Mouse (Mus musculus) CH12.LX (cell line): Measurements from ENCODE around the gene Hpcal4. TPM values are rescaled to one million over a fixed set of nuclear protein-coding genes. Genes with fewer than 3 reads are reported as not detected.
"Not testable (repeated sequence)": the region's sequence is repeated elsewhere in the genome, so short reads cannot be mapped to it uniquely, and the experiment has no call there.

ENCODE experiments used
- DNase-seq: peaks from one replicate; pipeline ENCODE4 v3.0.0-alpha.2; 2013; ENCODE audit errors: extremely low read depth
- H3K27ac ChIP-seq: 2 replicates; pipeline ENCODE4 v1.5.1; 2012; ENCODE audit warnings: low read depth, mild to moderate bottlenecking, control low read depth, moderate library complexity; ENCODE audit not compliant: insufficient read depth
- H3K27me3 ChIP-seq: replicated peaks from 2 replicates; pipeline ENCODE3; 2012; ENCODE audit warnings: inconsistent platforms
- H3K36me3 ChIP-seq, 2 experiments: replicated peaks in 1 of 2; 2 replicates each; pipeline versions ENCODE3 to v1.6.1; 2012; ENCODE audit warnings: inconsistent platforms in 1 of 2, low read length in 1 of 2, mild to moderate bottlenecking in 1 of 2, mixed read lengths in 1 of 2, moderate library complexity in 1 of 2; ENCODE audit not compliant: control insufficient read depth in 1 of 2, insufficient read depth in 1 of 2
- H3K4me1 ChIP-seq, 2 experiments: 2 replicates each; pipeline ENCODE4 v1.6.1; 2012; ENCODE audit warnings: inconsistent platforms in 1 of 2, moderate library complexity in 1 of 2; ENCODE audit not compliant: insufficient read depth in 2 of 2, control insufficient read depth in 1 of 2
- H3K4me2 ChIP-seq: 2 replicates; pipeline ENCODE4 v1.6.1; 2012; ENCODE audit warnings: low read depth, mild to moderate bottlenecking, control low read depth; ENCODE audit not compliant: poor library complexity, insufficient read depth, severe bottlenecking
- H3K4me3 ChIP-seq, 3 experiments: fragments of 150-350 bp in 1 of 3; sonication (generic) in 1 of 3; replicated peaks in 1 of 3; 2 replicates each; pipeline versions ENCODE3 to v1.5.1; 2011 to 2012; ENCODE audit warnings: low read depth in 2 of 3, low read length in 2 of 3, mild to moderate bottlenecking in 2 of 3, moderate library complexity in 2 of 3, control low read depth in 1 of 3, improper control_type of control experiment in 1 of 3, inconsistent platforms in 1 of 3, mixed read lengths in 1 of 3; ENCODE audit not compliant: poor library complexity in 1 of 3
- H3K79me2 ChIP-seq: replicated peaks from 2 replicates; pipeline ENCODE4 v1.6.1; 2012; ENCODE audit warnings: mild to moderate bottlenecking, moderate library complexity; ENCODE audit not compliant: control insufficient read depth, poor library complexity, insufficient read depth, severe bottlenecking; ENCODE audit errors: extremely low read depth
- H3K9ac ChIP-seq: 2 replicates; pipeline ENCODE4 v1.6.1; 2012; ENCODE audit warnings: low read depth, mild to moderate bottlenecking, control low read depth, moderate library complexity; ENCODE audit not compliant: insufficient read depth
- H3K9me3 ChIP-seq: replicated peaks from 2 replicates; pipeline ENCODE3; 2012; ENCODE audit warnings: low read length, inconsistent platforms, mixed read lengths
- CTCF ChIP-seq, 2 experiments: IDR thresholded peaks in 1 of 2; conservative IDR thresholded peaks in 1 of 2; 2 replicates each; pipeline ENCODE4 v1.5.1; 2011 to 2012; ENCODE audit warnings: low read depth in 2 of 2, low read length in 2 of 2, improper control_type of control experiment in 1 of 2, inconsistent platforms in 1 of 2, mild to moderate bottlenecking in 1 of 2, moderate library complexity in 1 of 2
- ETS1 ChIP-seq: conservative IDR thresholded peaks from 2 replicates; pipeline ENCODE4 v1.6.1; 2012; ENCODE audit warnings: low read depth, mild to moderate bottlenecking, inconsistent platforms, low read length, improper control_type of control experiment, moderate library complexity
- IRF4 ChIP-seq: IDR thresholded peaks from 2 replicates; pipeline ENCODE4 v1.6.1; 2014; ENCODE audit warnings: low read depth, mild to moderate bottlenecking, inconsistent platforms, low read length, improper control_type of control experiment
- JUN ChIP-seq: IDR thresholded peaks from 2 replicates; pipeline ENCODE4 v1.6.1; 2011; ENCODE audit warnings: low read depth, mild to moderate bottlenecking, low read length, improper control_type of control experiment, moderate library complexity; ENCODE audit not compliant: insufficient read depth
- JUND ChIP-seq: conservative IDR thresholded peaks from 2 replicates; pipeline ENCODE4 v1.6.1; 2011; ENCODE audit warnings: low read depth, low read length, improper control_type of control experiment
- KAT2A ChIP-seq: IDR thresholded peaks from 2 replicates; pipeline ENCODE4 v1.6.1; 2012; ENCODE audit warnings: low read length, improper control_type of control experiment, inconsistent platforms; ENCODE audit not compliant: insufficient replicate concordance
- MAZ ChIP-seq: IDR thresholded peaks from 2 replicates; pipeline ENCODE4 v1.6.1; 2012; ENCODE audit warnings: low read depth, mild to moderate bottlenecking, inconsistent platforms, low read length, improper control_type of control experiment, moderate library complexity
- MEF2A ChIP-seq: IDR thresholded peaks from 2 replicates; pipeline ENCODE4 v1.6.1; 2014; ENCODE audit warnings: low read depth, mild to moderate bottlenecking, inconsistent platforms, low read length, improper control_type of control experiment, borderline replicate concordance
- MXI1 ChIP-seq: IDR thresholded peaks from 2 replicates; pipeline ENCODE4 v1.6.1; 2011; ENCODE audit warnings: mild to moderate bottlenecking, low read depth, low read length, improper control_type of control experiment
- NELFE ChIP-seq: IDR thresholded peaks from 2 replicates; pipeline ENCODE4 v1.6.1; 2011; ENCODE audit warnings: low read depth, low read length, improper control_type of control experiment
- NRF1 ChIP-seq: IDR thresholded peaks from 2 replicates; pipeline ENCODE4 v1.6.1; 2014; ENCODE audit warnings: low read depth, mild to moderate bottlenecking, inconsistent platforms, low read length, improper control_type of control experiment, moderate library complexity
- PAX5 ChIP-seq: IDR thresholded peaks from 2 replicates; pipeline ENCODE4 v1.6.1; 2012; ENCODE audit warnings: low read length, inconsistent platforms, mixed read lengths
- POLR2A ChIP-seq: IDR thresholded peaks from 2 replicates; pipeline ENCODE4 v1.6.1; 2011; ENCODE audit warnings: low read depth, mild to moderate bottlenecking, improper control_type of control experiment, low read length
- RAD21 ChIP-seq: IDR thresholded peaks from 2 replicates; pipeline ENCODE4 v1.6.1; 2011; ENCODE audit warnings: low read depth, mild to moderate bottlenecking, low read length, improper control_type of control experiment, moderate library complexity
- SMC3 ChIP-seq: IDR thresholded peaks from 2 replicates; pipeline ENCODE4 v1.6.1; 2011; ENCODE audit warnings: low read depth, low read length, improper control_type of control experiment
- TCF12 ChIP-seq: IDR thresholded peaks from 2 replicates; pipeline ENCODE4 v1.6.1; 2014; ENCODE audit warnings: low read depth, mild to moderate bottlenecking, inconsistent platforms, low read length, improper control_type of control experiment
- UBTF ChIP-seq: IDR thresholded peaks from 2 replicates; pipeline ENCODE4 v1.6.1; 2012; ENCODE audit warnings: low read depth, mild to moderate bottlenecking, inconsistent platforms, low read length, improper control_type of control experiment, moderate library complexity
- ZKSCAN1 ChIP-seq: IDR thresholded peaks from 2 replicates; pipeline ENCODE4 v1.6.1; 2012; ENCODE audit warnings: low read depth, inconsistent platforms, low read length, improper control_type of control experiment, borderline replicate concordance
- ZNF384 ChIP-seq: IDR thresholded peaks from 2 replicates; pipeline ENCODE4 v1.6.1; 2012; ENCODE audit warnings: low read depth, low read length, improper control_type of control experiment, inconsistent platforms
- dilution Hi-C: fragments of 300-500 bp; cut with MboI; formaldehyde crosslinking; loops from 2 replicates; pipeline ENCODE4 v1.14.3; 2020; ENCODE audit warnings: low sequenced_read_pairs; ENCODE audit not compliant: extremely low pct_unique_long_range_greater_than_20kb, extremely low pct_ligation_motif_present
- in situ Hi-C: fragments of 300-500 bp; cut with MboI; formaldehyde crosslinking; loops from 3 replicates; pipeline ENCODE4 v1.14.3; 2019; ENCODE audit warnings: low sequenced_read_pairs, low pct_ligation_motif_present, low pct_unique_long_range_greater_than_20kb, mixed read lengths
- polyA plus RNA-seq: library from polyadenylated mRNA; unstranded; fragments of >175 nt; gene quantifications from 2 replicates; pipeline ENCODE4 v1.2.1, GENCODE M21; 2012; ENCODE audit warnings: low read depth; ENCODE audit not compliant: insufficient read length
- total RNA-seq, 2 experiments: library from RNA; depleted of rRNA; stranded (reverse); fragments of 300-350 nt in 1 of 2; fragments of >200 nt in 1 of 2; gene quantifications; 2 replicates each; pipeline ENCODE4 v1.2.3; 2012 to 2014

Gene Hpcal4
- total and polyA plus RNA-seq, 3 experiments = not detected

GRCm38 (mm10) chr4:123155840-123156239 lies 27.2 kb upstream of the Hpcal4 start:
- Histone ChIP-seq H3K27ac (no peak overlapping the region), H3K4me3 (no peak overlapping the region), H3K79me2 (no peaks in the 10 kb centered on the region), H3K36me3 (no peaks in the 10 kb centered on the region), H3K9me3 (peaks cover 3% of the 10 kb centered on the region), H3K27me3 (peaks cover 72% of the 10 kb centered on the region), H3K4me1 (no peaks in the 10 kb centered on the region), H3K9ac (no peak overlapping the region), H3K4me2 (no peak overlapping the region)
- TF ChIP-seq TCF12 (no peak), SMC3 (no peak), IRF4 (no peak), NRF1 (no peak), POLR2A (no peak), JUND (no peak), MXI1 (no peak), ZKSCAN1 (no peak), PAX5 (no peak), CTCF (conservative IDR thresholded peaks at IDR 0.05 in 1 of 2, IDR thresholded peaks at IDR 0.05 in 1 of 2; ENCODE audit: low read depth in 2 of 2, low read length in 2 of 2) (no peak), RAD21 (no peak)
- in situ Hi-C loops = loop anchor here (5.0 kb wide), 1 partner anchor 46 kb away; the partner anchor contains the start of gene Nt5c1a
- DNase-seq = no peak
- dilution Hi-C loops = no loop called here

GRCm38 (mm10) chr4:123160571-123160970 lies 22.5 kb upstream of the Hpcal4 start:
- in situ Hi-C loops (no loop called here), dilution Hi-C loops (no loop called here)
- Histone ChIP-seq H3K27me3 (peaks cover 84% of the 10 kb centered on the region), H3K4me3 (no peak overlapping the region), H3K27ac (no peak overlapping the region), H3K4me2 (no peak overlapping the region), H3K36me3 (no peaks in the 10 kb centered on the region), H3K4me1 (no peaks in the 10 kb centered on the region), H3K9me3 (peaks cover 3% of the 10 kb centered on the region), H3K79me2 (no peaks in the 10 kb centered on the region), H3K9ac (no peak overlapping the region)
- DNase-seq = no peak
- TF ChIP-seq RAD21 (no peak), CTCF (conservative IDR thresholded peaks at IDR 0.05 in 1 of 2, IDR thresholded peaks at IDR 0.05 in 1 of 2; ENCODE audit: low read depth in 2 of 2, low read length in 2 of 2) (no peak), MEF2A (no peak), JUN (no peak), UBTF (no peak), ETS1 (no peak), MAZ (no peak), NELFE (no peak), KAT2A (no peak), ZNF384 (no peak)

GRCm38 (mm10) chr4:123161251-123161650 lies 21.8 kb upstream of the Hpcal4 start:
- H3K4me3 ChIP-seq, H3K36me3 ChIP-seq, H3K9ac ChIP-seq, H3K4me2 ChIP-seq, in situ Hi-C loops, DNase-seq, H3K27ac ChIP-seq, H3K9me3 ChIP-seq, H3K4me1 ChIP-seq, H3K79me2 ChIP-seq, dilution Hi-C loops: not testable (repeated sequence)
- peaks cover 83% of the 10 kb centered on the region for H3K27me3 ChIP-seq
